26 mouse cellular contexts compared by ENCODE assay signal in genomic region chr4:137509528-137509927, GRCm38 (mm10). TPM values are rescaled to one million over a fixed set of nuclear protein-coding genes. Genes with fewer than 3 reads are reported as not detected.
A peak's percentile ranks its signal among the peaks of the same experiment; 100 is the strongest.
DNase-seq lines count a peak whose midpoint lies in the region; ATAC-seq and TF ChIP-seq lines count a peak whose summit lies in the region.
"Had no signal": no experiment of that assay in that cellular context is flagged by ENCODE, and none has a peak within 500 bp of the region (broad histone marks: within the 10 kb centered on the region; RNA-seq: fewer than 3 reads in every experiment).

No protein-coding gene starts in this region.

- peaks cover 70% of the 10 kb centered on the region for H3K36me3 ChIP-seq in heart, embryonic 16.5 days (ENCODE audit: control insufficient read depth, insufficient read depth)
- H3K36me3 ChIP-seq in lung, embryonic 14.5 days (ENCODE audit: insufficient read depth), result peaks cover 70% of the 10 kb centered on the region
- H3K36me3 ChIP-seq in intestine, embryonic 15.5 days, result peaks cover 23% of the 10 kb centered on the region
- H3K36me3 ChIP-seq: neural tube, embryonic 13.5 days had no signal

- H3K4me2 ChIP-seq in heart, embryonic 16.5 days (ENCODE audit: low read depth, low read length), result no peak overlapping the region
- H3K4me2 ChIP-seq in lung, embryonic 14.5 days, result no peak overlapping the region
- H3K4me2 ChIP-seq in intestine, embryonic 15.5 days (replicated peaks), result no peak overlapping the region
- H3K4me2 ChIP-seq: embryonic facial prominence, embryonic 12.5 days; heart, embryonic 12.5 days; hindbrain, embryonic 12.5 days; limb, embryonic 15.5 days; lung, embryonic 15.5 days; neural tube, embryonic 13.5 days had no signal

- peak; percentile 73 to 86 for DNase-seq in adrenal gland, adult (ENCODE audit: inconsistent age in 2 of 2, low spot score in 1 of 2)
- DNase-seq in adrenal gland, postnatal 4 days (ENCODE audit: low spot score in 2 of 2), result no peak
- DNase-seq in heart, adult 8-10 months (ENCODE audit: low spot score), result no peak
- no peak for DNase-seq in lung, embryonic 14.5 days
- DNase-seq in lung, postnatal 25 days (ENCODE audit: low spot score), result no peak
- peak; percentile 66 for DNase-seq in adrenal gland, postnatal 10 days
- DNase-seq: cerebellum, adult 18-20 months; gastrocnemius, postnatal 10 days; heart, adult 11 months; heart, postnatal 14 days; midbrain, embryonic 14.5 days; right cerebral cortex, postnatal 25 days; spleen, adult 18-20 months had no signal

- no peaks in the 10 kb centered on the region for H3K9me3 ChIP-seq in heart, embryonic 16.5 days (replicated peaks; ENCODE audit: control insufficient read depth, low read length)
- no peaks in the 10 kb centered on the region for H3K9me3 ChIP-seq in lung, embryonic 14.5 days (ENCODE audit: low read depth, low read length)
- H3K9me3 ChIP-seq in intestine, embryonic 15.5 days, result no peaks in the 10 kb centered on the region
- H3K9me3 ChIP-seq: embryonic facial prominence, embryonic 12.5 days; heart, embryonic 12.5 days; hindbrain, embryonic 12.5 days; limb, embryonic 15.5 days; lung, embryonic 15.5 days; neural tube, embryonic 13.5 days had no signal

- H3K27ac ChIP-seq in heart, embryonic 16.5 days (ENCODE audit: low read length), result peak overlapping the region; percentile 35; the same call in 1 of the 2 replicates
- 0 out of 2 replicates have a peak overlapping the region, but pooled peaks have one; percentile 36 for H3K27ac ChIP-seq in lung, embryonic 14.5 days (ENCODE audit: low read depth)
- no peak overlapping the region for H3K27ac ChIP-seq in intestine, embryonic 15.5 days
- H3K27ac ChIP-seq: embryonic facial prominence, embryonic 12.5 days; hindbrain, embryonic 12.5 days; limb, embryonic 15.5 days; liver, embryonic 14.5 days; lung, embryonic 15.5 days; neural tube, embryonic 13.5 days had no signal

- TF ChIP-seq CTCF in lung, embryonic 14.5 days (IDR thresholded peaks at IDR 0.05; ENCODE audit: low read depth), result no peak

- 0 out of 2 replicates have a peak, but pooled peaks cover 3% of the 10 kb centered on the region for H3K4me1 ChIP-seq in heart, embryonic 16.5 days (ENCODE audit: control insufficient read depth, insufficient read depth, low read length)
- no peaks in the 10 kb centered on the region for H3K4me1 ChIP-seq in lung, embryonic 14.5 days (ENCODE audit: insufficient read depth)
- no peaks in the 10 kb centered on the region for H3K4me1 ChIP-seq in intestine, embryonic 15.5 days (replicated peaks)
- H3K4me1 ChIP-seq: embryonic facial prominence, embryonic 12.5 days; lung, embryonic 15.5 days had no signal

- H3K9ac ChIP-seq in heart, embryonic 16.5 days (ENCODE audit: low read length), result no peak overlapping the region
- no peak overlapping the region for H3K9ac ChIP-seq in lung, embryonic 14.5 days
- no peak overlapping the region for H3K9ac ChIP-seq in intestine, embryonic 15.5 days
- H3K9ac ChIP-seq: embryonic facial prominence, embryonic 12.5 days; heart, embryonic 12.5 days; hindbrain, embryonic 12.5 days; limb, embryonic 15.5 days; liver, embryonic 14.5 days; lung, embryonic 15.5 days; neural tube, embryonic 13.5 days had no signal

- ATAC-seq in heart, embryonic 16.5 days (replicated peaks; ENCODE audit: extremely low read depth, insufficient read depth, low FRiP score), result no peak
- no peak for ATAC-seq in lung, embryonic 14.5 days (ENCODE audit: insufficient read depth)
- no peak for ATAC-seq in intestine, embryonic 15.5 days

- H3K4me3 ChIP-seq in heart, embryonic 16.5 days (ENCODE audit: low read length), result no peak overlapping the region
- no peak overlapping the region for H3K4me3 ChIP-seq in lung, embryonic 14.5 days (ENCODE audit: low read depth, low read length)
- H3K4me3 ChIP-seq in intestine, embryonic 15.5 days (replicated peaks), result no peak overlapping the region
- H3K4me3 ChIP-seq: embryonic facial prominence, embryonic 12.5 days; heart, embryonic 12.5 days; hindbrain, embryonic 12.5 days; limb, embryonic 15.5 days; lung, embryonic 15.5 days; myocyte; neural tube, embryonic 13.5 days had no signal

- WGBS in heart, embryonic 16.5 days, result 73% methylated on average over 9 of the region's 9 CpGs
- WGBS in lung, embryonic 14.5 days, result 74% methylated on average over 9 of the region's 9 CpGs
- WGBS in intestine, embryonic 15.5 days, result 68% methylated on average over 9 of the region's 9 CpGs

- no peaks in the 10 kb centered on the region for H3K27me3 ChIP-seq in heart, embryonic 16.5 days (ENCODE audit: control insufficient read depth, insufficient read depth, low read length)
- no peaks in the 10 kb centered on the region for H3K27me3 ChIP-seq in lung, embryonic 14.5 days (ENCODE audit: insufficient read depth, low read length)
- H3K27me3 ChIP-seq in intestine, embryonic 15.5 days (replicated peaks), result no peaks in the 10 kb centered on the region
- H3K27me3 ChIP-seq: embryonic facial prominence, embryonic 12.5 days; heart, embryonic 12.5 days; hindbrain, embryonic 12.5 days; limb, embryonic 15.5 days; lung, embryonic 15.5 days; neural tube, embryonic 13.5 days had no signal

RNA-seq across cellular contexts. Expression of gene Hspg2, which starts 41.0 kb away (rescaled TPM):
- total RNA-seq in adrenal gland, postnatal 4 days (2021), result 100 to 1,000 TPM; 170 to 191 TPM
- polyA plus RNA-seq in heart, embryonic 16.5 days (2015; fragmentation: Nextera tagmentation; extraction: Ambion mirVana), result 52.0 and 56.3 TPM in 2 replicates
- 100 to 1,000 TPM; 124 to 205 (median 189) TPM for total RNA-seq in heart, adult 8-10 months (2022)
- 51.2 and 58.1 TPM in 2 replicates for polyA plus RNA-seq in lung, embryonic 14.5 days (2014; fragmentation: Nextera tagmentation; extraction: Ambion mirVana)
- total RNA-seq in adrenal gland, postnatal 10 days (2021), result 100 to 1,000 TPM; 191 to 264 TPM
- polyA plus RNA-seq in intestine, embryonic 15.5 days (2015; fragmentation: Nextera tagmentation; extraction: Ambion mirVana), result 20.9 and 23.0 TPM in 2 replicates

RNA-seq across cellular contexts. Expression of gene 1700013G24Rik, which starts 56.4 kb away (rescaled TPM):
- total RNA-seq in adrenal gland, postnatal 4 days (2021), result not detected
- not detected in 2 replicates for polyA plus RNA-seq in heart, embryonic 16.5 days (2015; fragmentation: Nextera tagmentation; extraction: Ambion mirVana)
- total RNA-seq in heart, adult 8-10 months (2022), result not detected
- polyA plus RNA-seq in lung, embryonic 14.5 days (2014; fragmentation: Nextera tagmentation; extraction: Ambion mirVana), result not detected in 2 replicates
- total RNA-seq in adrenal gland, postnatal 10 days (2021), result not detected
- polyA plus RNA-seq in intestine, embryonic 15.5 days (2015; fragmentation: Nextera tagmentation; extraction: Ambion mirVana), result not detected in 2 replicates
- total RNA-seq: gastrocnemius, postnatal 10 days; heart, postnatal 14 days; left cerebral cortex, postnatal 25 days; megakaryocyte, adult 5-6 weeks had no signal
- polyA plus RNA-seq: embryonic facial prominence, embryonic 12.5 days; forebrain, embryonic 14.5 days; heart, embryonic 12.5 days; hindbrain, embryonic 12.5 days; liver, embryonic 14.5 days; lung, embryonic 15.5 days; midbrain, embryonic 14.5 days; neural tube, embryonic 13.5 days had no signal

Comparison
In these comparisons a context has a peak if more than half of its experiments do, and no peak if none do; other contexts are left out.
1. DNase-seq: peak in adrenal gland, adult (2 of 2) and adrenal gland, postnatal 10 days (single experiment); none in adrenal gland, postnatal 4 days (0 of 2), heart, adult 8-10 months (single experiment), lung, embryonic 14.5 days (single experiment) and lung, postnatal 25 days (single experiment).